In genomic region chr14:55814885-55815284, GRCm38 (mm10) we compare ENCODE assay signal across 7 mouse cellular contexts. TPM values are rescaled to one million over a fixed set of nuclear protein-coding genes. Genes with fewer than 3 reads are reported as not detected.
A peak's percentile ranks its signal among the peaks of the same experiment; 100 is the strongest.
DNase-seq lines count a peak whose midpoint lies in the region; ATAC-seq lines count a peak whose summit lies in the region.

No protein-coding gene starts in this region.

- H3K27ac ChIP-seq in hindbrain, embryonic 16.5 days (ENCODE audit: low read depth, low read length): peak overlapping the region; percentile 23; the same call in 1 of the 2 replicates

- H3K4me1 ChIP-seq in hindbrain, embryonic 16.5 days (ENCODE audit: control insufficient read depth, insufficient read depth, low read depth, low read length): no peaks in the 10 kb centered on the region

- H3K4me3 ChIP-seq in hindbrain, embryonic 16.5 days (ENCODE audit: low read length): peak overlapping the region; percentile 52

- 25% methylated on average over 16 of the region's 16 CpGs for WGBS in hindbrain, embryonic 16.5 days

- no peaks in the 10 kb centered on the region for H3K9me3 ChIP-seq in hindbrain, embryonic 16.5 days (ENCODE audit: control insufficient read depth, low read length)

- ATAC-seq in hindbrain, embryonic 16.5 days: peak; percentile 93

- peak; percentile 79 for DNase-seq in adrenal gland, adult 2 months
- DNase-seq in cerebellum, adult 18-20 months: peak; percentile 74 to 84
- DNase-seq in forelimb bud, embryonic 11.5 days (ENCODE audit: low read depth, low spot score): peak; percentile 94
- DNase-seq in left cerebral cortex, postnatal 4 days: peak; percentile 88
- DNase-seq in mesoderm, embryonic 11.5 days (ENCODE audit: low read depth, low spot score): peak; percentile 90
- DNase-seq in spleen, postnatal 36 days (ENCODE audit: low spot score in 2 of 2): peak; percentile 40 to 60

- peak overlapping the region; percentile 71 for H3K4me2 ChIP-seq in hindbrain, embryonic 16.5 days (ENCODE audit: low read length)

- intact Hi-C loops in left cerebral cortex, postnatal 4 days (cut with DNase I): no loop called here

- no peaks in the 10 kb centered on the region for H3K27me3 ChIP-seq in hindbrain, embryonic 16.5 days (replicated peaks; ENCODE audit: control insufficient read depth, insufficient read depth, low read length)

- H3K36me3 ChIP-seq in hindbrain, embryonic 16.5 days (ENCODE audit: control insufficient read depth, insufficient read depth, low read length): no peaks in the 10 kb centered on the region

- H3K9ac ChIP-seq in hindbrain, embryonic 16.5 days (ENCODE audit: low read depth, low read length): peak overlapping the region; percentile 62

RNA-seq across cellular contexts. Expression of gene Nfatc4, which starts 8.1 kb away (rescaled TPM):
- total RNA-seq in adrenal gland, adult 2 months (2021): 10 to 100 TPM; 17.9 to 21.9 TPM
- 50.5 and 58.1 TPM in 2 replicates for polyA plus RNA-seq in adrenal gland, adult 2 months (2012; rRNA removed)
- 6.5 and 11.9 TPM in 2 replicates for polyA plus RNA-seq in hindbrain, embryonic 16.5 days (2015; fragmentation: Nextera tagmentation; extraction: Ambion mirVana)
- 1 to 10 TPM; 8.2 TPM for total RNA-seq in left cerebral cortex, postnatal 4 days (2021)

RNA-seq across cellular contexts. Expression of gene Ripk3, which starts 26.2 kb away (rescaled TPM):
- total RNA-seq in adrenal gland, adult 2 months (2021): 1 to 10 TPM; 3.3 to 3.7 TPM
- polyA plus RNA-seq in adrenal gland, adult 2 months (2012; rRNA removed): 6.2 and 6.4 TPM in 2 replicates
- polyA plus RNA-seq in hindbrain, embryonic 16.5 days (2015; fragmentation: Nextera tagmentation; extraction: Ambion mirVana): 2.3 and 3.6 TPM in 2 replicates
- 1 to 10 TPM; 1.4 to 1.8 TPM for total RNA-seq in left cerebral cortex, postnatal 4 days (2021)

RNA-seq across cellular contexts. Expression of gene Adcy4, which starts 31.0 kb away (rescaled TPM):
- 10 to 100 TPM in 1 of 2 experiments, 1 to 10 TPM in 1; 9.8 to 12.5 TPM for total RNA-seq in adrenal gland, adult 2 months (2021)
- polyA plus RNA-seq in adrenal gland, adult 2 months (2012; rRNA removed): 17.1 and 21.0 TPM in 2 replicates
- polyA plus RNA-seq in hindbrain, embryonic 16.5 days (2015; fragmentation: Nextera tagmentation; extraction: Ambion mirVana): 3.5 and 5.1 TPM in 2 replicates
- 1 to 10 TPM; 4.6 to 5.2 TPM for total RNA-seq in left cerebral cortex, postnatal 4 days (2021)

RNA-seq across cellular contexts. Expression of gene Nynrin, which starts 38.9 kb away (rescaled TPM):
- 10 to 100 TPM in 1 of 2 experiments, 1 to 10 TPM in 1; 7.2 to 16.1 TPM for total RNA-seq in adrenal gland, adult 2 months (2021)
- polyA plus RNA-seq in adrenal gland, adult 2 months (2012; rRNA removed): 5.1 and 5.3 TPM in 2 replicates
- 8.4 and 13.7 TPM in 2 replicates for polyA plus RNA-seq in hindbrain, embryonic 16.5 days (2015; fragmentation: Nextera tagmentation; extraction: Ambion mirVana)
- 10 to 100 TPM; 39.1 to 40.9 TPM for total RNA-seq in left cerebral cortex, postnatal 4 days (2021)

RNA-seq across cellular contexts. Expression of gene Ltb4r1, which starts 49.1 kb away (rescaled TPM):
- total RNA-seq in adrenal gland, adult 2 months (2021): under 1 TPM in 1 of 2 experiments, not detected in 1; 0.76 TPM
- 1.4 and 1.7 TPM in 2 replicates for polyA plus RNA-seq in adrenal gland, adult 2 months (2012; rRNA removed)
- 0.22 and 0.79 TPM in 2 replicates for polyA plus RNA-seq in hindbrain, embryonic 16.5 days (2015; fragmentation: Nextera tagmentation; extraction: Ambion mirVana)
- 1 to 10 TPM; 1.0 to 1.4 TPM for total RNA-seq in left cerebral cortex, postnatal 4 days (2021)

Comparison
In these comparisons a context has a peak if more than half of its experiments do, and no peak if none do; other contexts are left out.
1. Peak in every context shown above with its lines: DNase-seq, ATAC-seq, H3K4me3 ChIP-seq and H3K27ac ChIP-seq.